Comparison of ENCODE assay signal across 15 mouse cellular contexts in the genomic region with DNA sequence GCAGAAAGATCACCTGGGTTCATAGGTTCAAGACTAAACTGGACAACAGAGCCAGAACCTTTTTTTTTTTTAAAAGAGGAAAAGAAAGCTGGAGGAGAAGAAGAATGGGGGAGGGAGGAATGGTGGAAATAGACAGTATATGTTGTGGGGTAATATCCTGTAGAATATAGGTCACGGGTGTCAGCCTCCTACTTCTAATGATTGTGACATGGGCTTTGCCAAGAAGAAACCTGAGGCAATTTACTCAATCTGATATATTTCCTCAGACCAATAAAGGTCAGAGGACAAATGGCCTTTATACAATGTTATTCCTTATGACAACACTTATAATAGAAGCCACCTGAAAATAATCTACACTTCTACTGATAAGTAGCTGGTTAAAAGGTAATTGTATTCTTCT.
"Had no signal": no experiment of that assay in that cellular context is flagged by ENCODE, and none has a peak within 500 bp of the region (broad histone marks: within the 10 kb centered on the region; RNA-seq: fewer than 3 reads in every experiment).

No protein-coding gene starts in this region.

- H3K27ac ChIP-seq: kidney, postnatal 0 days; limb, embryonic 12.5 days; limb, embryonic 15.5 days; midbrain, embryonic 12.5 days; midbrain, embryonic 15.5 days; neural tube, embryonic 13.5 days; stomach, postnatal 0 days had no signal

- DNase-seq: kidney, adult 2 months; kidney, postnatal 25 days; left cerebral cortex, postnatal 4 days; lung, postnatal 36 days; right cerebral cortex, postnatal 14 days; right cerebral cortex, postnatal 4 days had no signal

- H3K27me3 ChIP-seq: limb, embryonic 12.5 days; limb, embryonic 15.5 days; liver, embryonic 15.5 days; midbrain, embryonic 15.5 days; neural tube, embryonic 13.5 days had no signal

- ATAC-seq: midbrain, embryonic 15.5 days had no signal

- H3K9ac ChIP-seq: limb, embryonic 12.5 days; limb, embryonic 15.5 days; midbrain, embryonic 12.5 days; midbrain, embryonic 15.5 days had no signal

- H3K9me3 ChIP-seq: limb, embryonic 12.5 days; limb, embryonic 15.5 days; liver, embryonic 15.5 days; midbrain, embryonic 12.5 days; midbrain, embryonic 15.5 days; neural tube, embryonic 13.5 days had no signal

- H3K4me1 ChIP-seq: limb, embryonic 12.5 days; limb, embryonic 15.5 days; midbrain, embryonic 12.5 days; neural tube, embryonic 13.5 days had no signal

- H3K4me3 ChIP-seq: myocyte; neural tube, embryonic 13.5 days had no signal

- H3K36me3 ChIP-seq: limb, embryonic 12.5 days; limb, embryonic 15.5 days; liver, embryonic 15.5 days; midbrain, embryonic 12.5 days; midbrain, embryonic 15.5 days; neural tube, embryonic 13.5 days had no signal
